Mouse (Mus musculus): ENCODE results near the gene Ankrd44.

DNA sequence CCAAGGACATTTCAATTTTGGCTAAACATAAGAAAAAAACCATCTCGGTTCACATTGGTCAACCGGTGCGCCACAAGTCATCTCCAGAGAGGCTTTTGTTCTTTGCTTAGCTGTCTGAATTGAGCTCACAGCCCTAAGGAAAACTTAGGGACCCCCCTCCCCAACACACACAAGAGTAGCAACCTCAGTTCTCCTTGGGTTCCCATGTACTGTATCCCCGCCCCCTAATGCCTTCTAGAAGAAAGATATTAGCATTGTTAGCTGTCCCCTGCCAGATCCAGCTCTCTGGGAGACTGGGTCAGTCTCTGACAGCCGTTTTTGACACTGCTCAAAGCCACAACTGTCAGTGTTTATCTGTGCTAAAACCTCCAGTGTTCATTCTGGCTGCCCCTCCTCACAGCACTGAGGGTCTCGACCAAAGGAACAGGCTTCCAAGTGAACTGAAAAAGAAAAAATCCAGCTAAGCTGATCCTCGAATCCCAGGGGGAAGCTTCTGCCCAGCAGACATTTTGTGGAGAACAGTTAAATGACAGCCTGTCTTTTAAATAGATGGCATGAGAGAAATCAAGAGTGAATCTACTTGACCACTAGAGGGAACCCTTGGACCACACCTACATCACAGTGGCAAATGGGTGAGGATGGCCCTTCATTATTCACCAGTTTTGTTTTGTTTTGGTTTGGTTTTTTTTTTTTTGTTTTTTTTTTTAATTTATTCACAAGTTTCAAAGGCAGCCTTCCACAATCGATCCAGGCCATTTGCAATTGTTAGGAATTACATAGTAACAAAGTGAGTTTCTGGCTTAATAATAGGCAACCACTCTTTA lies 260.4 kb downstream of the Ankrd44 start:
- TF ChIP-seq CTCF (IDR thresholded peaks at IDR 0.05; ENCODE audit: low read depth, low read length) (no peak), POLR2A (IDR thresholded peaks at IDR 0.05; ENCODE audit: borderline replicate concordance, low read depth, low read length) (no peak)

Data from bone marrow macrophage, adult 2 months (primary cell).